Mouse (Mus musculus) liver, embryonic 12.5 days (tissue): ENCODE data around the gene Glud1. TPM values are rescaled to one million over a fixed set of nuclear protein-coding genes. Genes with fewer than 3 reads are reported as not detected.
A peak's percentile ranks its signal among the peaks of the same experiment; 100 is the strongest.

Experiments
- ATAC-seq: fragments of 200-750 bp; cut with Nextera tagmentation; 2 replicates; pipeline ENCODE4 v1.8.0; 2017; ENCODE audit warnings: moderate number of reproducible peaks, mild to moderate bottlenecking, moderate library complexity
- H3K27ac ChIP-seq: fragments of 300-500 bp; sonication (generic); 2 replicates; pipeline ENCODE4 v1.5.1; 2016; ENCODE audit warnings: mild to moderate bottlenecking
- H3K27me3 ChIP-seq: fragments of 300-500 bp; sonication (generic); replicated peaks from 2 replicates; pipeline ENCODE4 v1.6.1; 2016; ENCODE audit warnings: mild to moderate bottlenecking, moderate library complexity
- H3K36me3 ChIP-seq: fragments of 300-500 bp; sonication (generic); 2 replicates; pipeline ENCODE4 v1.6.1; 2016; ENCODE audit warnings: mild to moderate bottlenecking, moderate library complexity
- H3K4me1 ChIP-seq: fragments of 300-500 bp; sonication (generic); 2 replicates; pipeline ENCODE4 v1.6.1; 2016
- H3K4me2 ChIP-seq: fragments of 300-500 bp; sonication (generic); 2 replicates; pipeline ENCODE4 v1.6.1; 2016; ENCODE audit warnings: mild to moderate bottlenecking, moderate library complexity
- H3K4me3 ChIP-seq: fragments of 300-500 bp; sonication (generic); 2 replicates; pipeline ENCODE4 v1.5.1; 2016; ENCODE audit warnings: mild to moderate bottlenecking, moderate library complexity
- H3K9ac ChIP-seq: fragments of 300-500 bp; sonication (generic); 2 replicates; pipeline ENCODE4 v1.6.1; 2016; ENCODE audit warnings: mild to moderate bottlenecking, moderate library complexity
- H3K9me3 ChIP-seq: fragments of 300-500 bp; sonication (generic); replicated peaks from 2 replicates; pipeline ENCODE4 v1.6.1; 2016; ENCODE audit warnings: mild to moderate bottlenecking, moderate library complexity
- WGBS: fragments of 180-500 bp; shearing (Covaris S2); methylation state at CpG from one replicate; pipeline ENCODE4 v1.1.7; 2016; ENCODE audit not compliant: insufficient replicate concordance; 5-methylcytosine and 5-hydroxymethylcytosine counted together
- polyA plus RNA-seq: library from polyadenylated mRNA; unstranded; fragments of >200 nt; fragmentation: Nextera tagmentation; extraction: Ambion mirVana; gene quantifications from 2 replicates; pipeline ENCODE4 v1.2.1, GENCODE M21; 2016

Glud1 gene
- polyA plus RNA-seq, 1 experiment from 2014 or later: 145 TPM

DNA sequence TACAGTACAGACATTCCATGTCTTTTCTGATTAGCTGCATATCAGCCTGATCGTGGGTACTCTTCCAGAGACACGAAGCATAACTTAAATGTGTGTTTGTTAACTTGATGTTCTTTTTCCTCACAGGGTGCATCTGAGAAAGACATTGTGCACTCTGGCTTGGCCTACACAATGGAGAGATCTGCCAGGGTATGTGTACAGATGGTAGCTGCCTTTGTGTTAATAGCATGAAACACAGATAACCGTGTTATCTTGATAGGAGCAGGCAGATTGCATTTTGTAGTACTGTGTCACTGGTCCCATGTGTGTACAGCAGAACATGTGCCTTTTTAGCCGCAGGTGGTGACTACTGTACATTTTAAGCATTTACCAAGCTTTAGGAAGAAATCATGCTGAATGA is 31.5 kb downstream of the Glud1 start:
- WGBS: 80% methylated on average over 4 of the region's 4 CpGs
- no peak for ATAC-seq
- H3K9ac ChIP-seq: no peak overlapping the region
- H3K27me3 ChIP-seq: no peaks in the 10 kb centered on the region
- no peaks in the 10 kb centered on the region for H3K9me3 ChIP-seq
- H3K27ac ChIP-seq: no peak overlapping the region
- peaks cover 63% of the 10 kb centered on the region for H3K36me3 ChIP-seq
- H3K4me2 ChIP-seq: no peak overlapping the region
- no peaks in the 10 kb centered on the region for H3K4me1 ChIP-seq
- no peak overlapping the region for H3K4me3 ChIP-seq

GRCm38 (mm10) chr14:34343078-34343477 is 32.6 kb downstream of the Glud1 start:
- 55% methylated on average over 4 of the region's 4 CpGs for WGBS

GRCm38 (mm10) chr14:34344361-34344760 is 33.8 kb downstream of the Glud1 start:
- Histone ChIP-seq H3K36me3 (peaks cover 43% of the 10 kb centered on the region), H3K9ac (no peak overlapping the region), H3K4me2 (no peak overlapping the region), H3K9me3 (no peaks in the 10 kb centered on the region), H3K4me1 (no peaks in the 10 kb centered on the region), H3K27me3 (no peaks in the 10 kb centered on the region), H3K27ac (no peak overlapping the region), H3K4me3 (no peak overlapping the region)
- WGBS: 82% methylated on average over 5 of the region's 5 CpGs
- no peak for ATAC-seq

More at GRCm38 (mm10) chr14:34343078-34343477, 32.6 kb downstream of the Glud1 start:
- no peak overlapping the region for H3K4me3 ChIP-seq
- H3K9ac ChIP-seq: no peak overlapping the region
- H3K36me3 ChIP-seq: peaks cover 52% of the 10 kb centered on the region
- no peaks in the 10 kb centered on the region for H3K27me3 ChIP-seq
- H3K4me2 ChIP-seq: no peak overlapping the region
- no peak for ATAC-seq
- no peaks in the 10 kb centered on the region for H3K9me3 ChIP-seq
- no peak overlapping the region for H3K27ac ChIP-seq
- no peaks in the 10 kb centered on the region for H3K4me1 ChIP-seq

DNA sequence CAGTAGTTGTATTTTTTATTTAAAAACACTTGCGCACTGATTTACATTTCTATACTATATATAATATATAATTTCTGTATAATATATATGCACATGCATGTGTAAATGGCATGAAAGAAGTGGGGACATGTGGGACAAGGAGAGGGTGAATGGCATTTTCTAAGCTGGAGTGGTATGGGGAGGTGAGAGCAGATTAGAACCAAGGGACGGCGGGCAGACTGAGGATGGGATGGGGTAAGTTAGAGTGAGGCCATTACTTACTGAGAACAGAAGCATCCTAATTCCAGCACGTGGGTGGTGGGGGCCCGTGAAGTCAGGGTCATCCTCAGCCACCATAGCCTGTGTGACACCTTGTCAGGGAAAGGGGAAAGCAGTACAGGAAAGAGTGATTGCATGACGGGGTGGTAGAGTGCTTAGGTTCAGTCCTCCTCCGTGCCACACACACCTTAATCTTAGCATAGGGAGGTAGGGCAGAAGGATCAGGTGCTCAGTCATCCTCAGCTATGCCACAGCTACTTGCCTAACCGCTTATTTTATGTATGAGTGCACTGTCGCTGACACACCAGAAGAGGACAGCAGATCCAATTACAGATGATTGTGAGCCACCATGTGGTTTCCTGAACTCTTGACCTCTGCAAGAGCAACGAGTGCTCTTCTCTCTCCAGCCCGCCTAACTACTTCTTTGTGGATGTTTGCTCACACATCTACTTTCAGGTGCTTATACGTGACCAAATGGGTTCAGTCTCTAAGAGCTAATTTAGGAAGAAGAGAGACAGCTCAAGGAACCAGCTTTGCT is 35.4 kb downstream of the Glud1 start:
- peaks cover 31% of the 10 kb centered on the region for H3K36me3 ChIP-seq
- H3K9ac ChIP-seq: no peak overlapping the region
- H3K9me3 ChIP-seq: no peaks in the 10 kb centered on the region
- H3K4me1 ChIP-seq: no peaks in the 10 kb centered on the region
- H3K4me3 ChIP-seq: no peak overlapping the region
- ATAC-seq: peak; percentile 49
- H3K4me2 ChIP-seq: no peak overlapping the region
- no peaks in the 10 kb centered on the region for H3K27me3 ChIP-seq
- 64% methylated on average over 12 of the region's 12 CpGs for WGBS
- H3K27ac ChIP-seq: no peak overlapping the region

GRCm38 (mm10) chr14:34347084-34347483 is 36.6 kb downstream of the Glud1 start:
- no peak overlapping the region for H3K4me2 ChIP-seq
- 74% methylated on average over 5 of the region's 5 CpGs for WGBS
- H3K9ac ChIP-seq: no peak overlapping the region
- no peak for ATAC-seq
- H3K36me3 ChIP-seq: peaks cover 21% of the 10 kb centered on the region
- no peak overlapping the region for H3K4me3 ChIP-seq
- H3K4me1 ChIP-seq: no peaks in the 10 kb centered on the region
- no peaks in the 10 kb centered on the region for H3K27me3 ChIP-seq
- H3K27ac ChIP-seq: no peak overlapping the region
- no peaks in the 10 kb centered on the region for H3K9me3 ChIP-seq

GRCm38 (mm10) chr14:34348301-34348700 is 37.8 kb downstream of the Glud1 start:
- Histone ChIP-seq H3K27me3 (no peaks in the 10 kb centered on the region), H3K4me1 (0 out of 2 replicates have a peak, but pooled peaks cover 3% of the 10 kb centered on the region), H3K9me3 (no peaks in the 10 kb centered on the region), H3K9ac (no peak overlapping the region), H3K4me3 (no peak overlapping the region), H3K27ac (no peak overlapping the region), H3K4me2 (no peak overlapping the region), H3K36me3 (peaks cover 8% of the 10 kb centered on the region)
- 57% methylated on average over 7 of the region's 7 CpGs for WGBS
- no peak for ATAC-seq

DNA sequence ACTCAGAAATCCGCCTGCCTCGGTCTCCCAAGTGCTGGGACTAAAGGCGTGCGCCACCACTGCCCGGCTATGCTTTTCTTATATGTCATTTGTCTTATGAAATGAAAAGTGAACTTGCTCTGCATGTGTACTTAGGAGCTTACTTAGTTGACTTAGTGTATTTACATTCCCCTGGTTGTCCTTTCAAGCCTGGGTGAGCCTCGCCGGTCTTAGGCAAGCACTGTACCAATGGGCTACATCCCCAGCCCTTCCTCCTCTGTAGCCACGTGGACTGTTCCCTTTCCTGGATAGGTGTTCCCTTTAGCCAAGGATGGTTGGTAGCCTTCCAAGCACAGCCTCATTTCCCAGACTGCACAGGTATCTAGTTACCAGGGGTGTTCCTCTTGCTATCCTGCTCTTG is 38.5 kb downstream of the Glud1 start:
- no peaks in the 10 kb centered on the region for H3K27me3 ChIP-seq
- 65% methylated on average over 8 of the region's 8 CpGs for WGBS
- H3K36me3 ChIP-seq: peaks cover 5% of the 10 kb centered on the region
- no peak overlapping the region for H3K9ac ChIP-seq
- no peak overlapping the region for H3K4me3 ChIP-seq
- no peak overlapping the region for H3K4me2 ChIP-seq
- ATAC-seq: peak; percentile 40
- 0 out of 2 replicates have a peak, but pooled peaks cover 3% of the 10 kb centered on the region for H3K4me1 ChIP-seq
- no peaks in the 10 kb centered on the region for H3K9me3 ChIP-seq
- H3K27ac ChIP-seq: no peak overlapping the region

DNA sequence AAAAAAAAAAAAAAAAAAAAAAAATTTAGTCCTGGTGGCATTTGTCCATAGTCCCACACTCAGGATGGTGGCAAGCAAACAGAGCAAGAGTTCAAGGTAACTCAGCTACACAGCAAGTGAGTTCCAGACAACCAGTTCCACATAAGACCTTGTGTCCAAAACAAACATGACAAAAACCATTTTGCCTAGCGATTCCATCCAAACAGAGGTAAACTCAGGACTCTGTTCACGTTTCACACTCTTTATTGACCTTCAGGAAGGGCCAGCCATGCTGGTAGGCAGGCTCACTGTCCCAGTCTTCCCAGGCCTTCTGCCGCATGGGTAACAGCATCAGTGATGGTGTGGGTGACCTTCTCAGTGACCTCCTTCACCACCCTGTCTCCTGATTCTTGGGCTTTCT is 41.1 kb downstream of the Glud1 start:
- Histone ChIP-seq H3K4me3 (no peak overlapping the region), H3K36me3 (no peaks in the 10 kb centered on the region), H3K27ac (no peak overlapping the region), H3K4me2 (no peak overlapping the region), H3K27me3 (no peaks in the 10 kb centered on the region), H3K9ac (no peak overlapping the region), H3K4me1 (peaks cover 17% of the 10 kb centered on the region), H3K9me3 (no peaks in the 10 kb centered on the region)
- no peak for ATAC-seq
- 54% methylated on average over 3 of the region's 3 CpGs for WGBS

- H3K36me3 ChIP-seq: no peaks in the 10 kb centered on the region
- H3K4me1 ChIP-seq: peaks cover 17% of the 10 kb centered on the region
- no peak overlapping the region for H3K27ac ChIP-seq
- H3K4me2 ChIP-seq: no peak overlapping the region
- no peak overlapping the region for H3K4me3 ChIP-seq
- no peaks in the 10 kb centered on the region for H3K9me3 ChIP-seq
- no peaks in the 10 kb centered on the region for H3K27me3 ChIP-seq
- no peak overlapping the region for H3K9ac ChIP-seq
- 51% methylated on average over 6 of the region's 6 CpGs for WGBS
- ATAC-seq: no peak
Observed at GRCm38 (mm10) chr14:34352523-34352922, 42.0 kb downstream of the Glud1 start.

DNA sequence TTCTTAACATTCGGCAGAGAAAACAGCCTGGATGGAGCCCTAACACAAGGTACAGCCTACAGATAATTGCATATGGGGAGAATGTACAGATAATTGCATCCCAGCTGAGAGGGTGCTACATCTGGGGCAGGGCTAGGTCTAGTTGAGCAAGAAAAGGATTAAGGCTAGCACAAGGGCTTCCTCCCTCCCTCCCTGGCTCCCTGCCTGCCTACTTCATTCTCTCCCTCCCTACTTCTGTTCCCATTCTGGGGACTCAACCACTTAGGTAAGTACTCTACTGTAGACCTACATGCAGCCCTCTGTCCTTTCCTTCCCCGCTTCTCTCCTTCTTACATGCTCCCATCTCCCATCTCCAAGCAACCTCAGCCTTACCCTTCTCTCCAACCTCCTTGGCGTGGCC is 42.8 kb downstream of the Glud1 start:
- no peaks in the 10 kb centered on the region for H3K36me3 ChIP-seq

DNA sequence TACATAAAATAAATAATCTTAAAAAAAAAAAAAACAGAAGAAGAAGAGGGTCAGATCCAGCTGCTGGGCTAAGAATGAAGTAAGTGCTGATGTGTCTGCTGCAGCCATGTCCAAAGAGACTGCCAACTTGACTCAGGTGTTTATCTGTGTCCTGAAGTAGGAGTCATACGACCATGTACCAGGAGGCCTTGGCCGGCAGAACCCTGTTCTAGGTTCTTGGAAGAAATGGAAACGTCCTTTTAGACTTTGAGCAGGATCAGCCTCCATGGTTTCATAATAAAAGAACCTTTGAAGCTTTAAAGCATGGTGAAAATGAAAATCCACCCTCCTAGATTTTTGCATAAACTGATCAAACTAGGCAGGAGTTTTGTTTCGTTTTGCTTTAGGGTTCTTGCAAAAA is 43.9 kb downstream of the Glud1 start:
- Histone ChIP-seq H3K9ac (no peak overlapping the region), H3K27me3 (no peaks in the 10 kb centered on the region; the same call in 1 of the 2 replicates), H3K4me2 (no peak overlapping the region), H3K36me3 (no peaks in the 10 kb centered on the region), H3K4me3 (no peak overlapping the region), H3K4me1 (peaks cover 17% of the 10 kb centered on the region), H3K27ac (no peak overlapping the region), H3K9me3 (no peaks in the 10 kb centered on the region)
- 61% methylated on average over 4 of the region's 4 CpGs for WGBS
- ATAC-seq: no peak

More for the DNA sequence above, 42.8 kb downstream of the Glud1 start:
- Histone ChIP-seq H3K27ac (no peak overlapping the region), H3K4me2 (no peak overlapping the region), H3K4me3 (no peak overlapping the region), H3K4me1 (peaks cover 17% of the 10 kb centered on the region), H3K9me3 (no peaks in the 10 kb centered on the region), H3K9ac (no peak overlapping the region), H3K27me3 (no peaks in the 10 kb centered on the region)
- no peak for ATAC-seq
- WGBS: 69% methylated on average over 3 of the region's 3 CpGs

DNA sequence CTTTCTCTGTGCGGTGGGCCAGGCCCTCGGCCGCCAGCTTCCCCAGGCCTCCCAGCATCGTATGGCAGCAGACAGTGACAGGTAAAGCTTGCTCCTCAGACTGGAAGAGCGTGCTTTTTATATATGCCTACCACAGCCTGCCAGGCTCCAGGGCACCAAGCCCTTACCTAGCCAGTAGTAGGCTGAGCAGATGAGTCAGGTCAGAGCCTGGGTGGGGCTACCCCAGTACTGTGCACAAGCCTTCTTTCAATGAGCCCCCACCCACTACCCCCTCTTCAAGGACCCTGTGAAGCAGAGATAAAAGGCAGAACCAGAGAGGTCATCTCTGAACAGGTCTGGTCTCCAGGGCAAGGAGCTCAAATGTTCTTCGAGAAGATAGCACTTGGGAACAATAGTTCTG is 44.8 kb downstream of the Glud1 start, which contains the start of gene Fam25c:
Gene Fam25c, minus strand, starts transcription at position 133 of the 400 bp plus-strand sequence.
- H3K4me2 ChIP-seq: no peak within 1 kb of the TSS
- H3K27ac ChIP-seq: no peak within 1 kb of the TSS
- no peaks in the 10 kb centered on the region for H3K9me3 ChIP-seq
- H3K4me3 ChIP-seq: no peak within 1 kb of the TSS
- 47% methylated on average over 6 of the region's 6 CpGs for WGBS
- ATAC-seq: 0 out of 2 replicates have a peak, but pooled peaks have one; percentile 43
- H3K4me1 ChIP-seq: peaks cover 17% of the 10 kb centered on the region
- no peaks in the 10 kb centered on the region for H3K36me3 ChIP-seq
- H3K9ac ChIP-seq: no peak within 1 kb of the TSS
- no peaks in the 10 kb centered on the region; the same call in 1 of the 2 replicates for H3K27me3 ChIP-seq
